Mouse (Mus musculus): Measurements from ENCODE around the gene Rnf135.

GRCm38 (mm10) chr11:80200326-80200725 is 16.7 kb downstream of the Rnf135 start:
- peak; percentile 35; the same call in 1 of the 2 replicates for TF ChIP-seq CTCF (IDR thresholded peaks at IDR 0.05; ENCODE audit: borderline replicate concordance, insufficient read depth, low read depth, low read length)
- TF ChIP-seq POLR2A (IDR thresholded peaks at IDR 0.05; ENCODE audit: borderline replicate concordance, insufficient read depth, low read length) = no peak
